ENCODE assay signal across 8 mouse cellular contexts in the genomic region with DNA sequence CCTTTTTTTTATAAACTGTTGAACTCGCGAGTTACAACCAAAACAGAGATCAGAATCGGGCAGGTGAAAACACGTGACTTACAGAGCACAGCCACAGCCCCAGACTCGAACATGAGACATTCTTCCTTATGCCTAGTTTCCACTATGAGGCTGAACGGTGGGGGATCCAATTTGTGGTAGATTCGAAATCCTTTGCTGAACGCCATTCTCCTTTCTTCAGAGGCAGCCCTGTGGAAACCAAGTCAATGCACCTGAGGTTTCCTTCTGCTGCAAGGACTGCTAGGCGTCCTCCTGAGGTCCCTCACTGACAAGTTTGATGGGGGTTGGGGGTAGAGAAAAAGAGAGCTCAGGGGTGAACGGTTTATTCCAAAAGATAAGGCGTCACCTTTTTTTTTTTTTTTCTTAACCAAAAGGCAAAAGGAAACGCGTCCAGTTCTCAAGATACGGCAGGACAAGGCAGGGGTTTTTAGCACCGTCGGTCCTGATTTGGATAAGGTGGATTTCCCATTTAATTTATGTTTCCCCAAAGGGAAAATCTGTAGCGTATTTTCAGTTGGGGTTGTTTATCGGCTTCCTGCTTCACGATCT. TPM values are rescaled to one million over a fixed set of nuclear protein-coding genes. Genes with fewer than 3 reads are reported as not detected.
A peak's percentile ranks its signal among the peaks of the same experiment; 100 is the strongest.
DNase-seq lines count a peak whose midpoint lies in the region; ATAC-seq and TF ChIP-seq lines count a peak whose summit lies in the region.

No protein-coding gene starts in this region.

- H3K27ac ChIP-seq in kidney, embryonic 16.5 days (ENCODE audit: low read length) = peak overlapping the region; percentile 82
- no peak overlapping the region for H3K27ac ChIP-seq in ES-E14 (ENCODE audit: insufficient read depth, low read depth, low read length, poor library complexity, severe bottlenecking)
- H3K27ac ChIP-seq in hindbrain, embryonic 12.5 days = peak overlapping the region; percentile 91

- no peak for ATAC-seq in kidney, embryonic 16.5 days (ENCODE audit: low FRiP score, low TSS enrichment)
- no peak for ATAC-seq in hindbrain, embryonic 12.5 days (ENCODE audit: low FRiP score)
- ATAC-seq in megakaryocyte-erythroid progenitor cell, adult 5-6 weeks (replicated peaks; ENCODE audit: low FRiP score, low TSS enrichment, poor library complexity, severe bottlenecking) = 0 out of 2 replicates have a peak, but pooled peaks have one; percentile 8

- no peaks in the 10 kb centered on the region for H3K27me3 ChIP-seq in kidney, embryonic 16.5 days (ENCODE audit: insufficient read depth, low read length)
- H3K27me3 ChIP-seq in hindbrain, embryonic 12.5 days = no peaks in the 10 kb centered on the region

- no peak for DNase-seq in kidney, adult 18-20 months
- no peak for DNase-seq in ES-E14 (ENCODE audit: low read depth, low spot score)
- DNase-seq in embryo, embryonic 10 days (ENCODE audit: low spot score) = peak; percentile 24
- peak; percentile 37 for DNase-seq in thymus, postnatal 0 days (ENCODE audit: low spot score)
- no peak for DNase-seq in adrenal gland, adult 8-10 months

- H3K4me3 ChIP-seq in kidney, embryonic 16.5 days (ENCODE audit: low read length) = peak overlapping the region; percentile 76
- H3K4me3 ChIP-seq in ES-E14 (ENCODE audit: insufficient read depth in 1 of 2, low read depth in 1 of 2, low read length in 2 of 2, poor library complexity in 1 of 2, severe bottlenecking in 1 of 2) = peak overlapping the region; percentile 79 to 91
- H3K4me3 ChIP-seq in hindbrain, embryonic 12.5 days = peak overlapping the region; percentile 84

- H3K9me3 ChIP-seq in kidney, embryonic 16.5 days (ENCODE audit: low read length) = no peaks in the 10 kb centered on the region
- no peaks in the 10 kb centered on the region for H3K9me3 ChIP-seq in ES-E14 (ENCODE audit: control insufficient read depth, insufficient read depth, low read depth, low read length)
- no peaks in the 10 kb centered on the region for H3K9me3 ChIP-seq in hindbrain, embryonic 12.5 days (replicated peaks)

- H3K9ac ChIP-seq in kidney, embryonic 16.5 days (replicated peaks; ENCODE audit: low read length) = peak overlapping the region; percentile 87
- peak overlapping the region; percentile 78 for H3K9ac ChIP-seq in ES-E14 (ENCODE audit: insufficient read depth, low read depth, low read length, poor library complexity, severe bottlenecking)
- peak overlapping the region; percentile 85 for H3K9ac ChIP-seq in hindbrain, embryonic 12.5 days

- in situ Hi-C loops in ES-E14 (cut with MboI; ENCODE audit: low sequenced_read_pairs in 2 of 2, unreplicated experiment in 2 of 2) = no loop called here

- H3K36me3 ChIP-seq in kidney, embryonic 16.5 days (ENCODE audit: insufficient read depth, low read length) = peaks cover 7% of the 10 kb centered on the region; the same call in 1 of the 2 replicates
- H3K36me3 ChIP-seq in ES-E14 (ENCODE audit: control insufficient read depth, insufficient read depth, low read length, poor library complexity, severe bottlenecking) = peaks cover 3% of the 10 kb centered on the region
- H3K36me3 ChIP-seq in hindbrain, embryonic 12.5 days = peaks cover 9% of the 10 kb centered on the region; the same call in 1 of the 2 replicates

- WGBS in kidney, embryonic 16.5 days = 1% methylated on average over 19 of the region's 19 CpGs
- under 1% methylated on average over 19 of the region's 19 CpGs for WGBS in hindbrain, embryonic 12.5 days

- H3K4me1 ChIP-seq in kidney, embryonic 16.5 days (ENCODE audit: insufficient read depth, low read length) = peaks cover 17% of the 10 kb centered on the region
- H3K4me1 ChIP-seq in ES-E14 (ENCODE audit: control insufficient read depth in 2 of 2, insufficient read depth in 2 of 2, low read length in 2 of 2, poor library complexity in 1 of 2) = no peaks in the 10 kb centered on the region
- H3K4me1 ChIP-seq in hindbrain, embryonic 12.5 days = peaks cover 15% of the 10 kb centered on the region

- peak overlapping the region; percentile 78 for H3K4me2 ChIP-seq in kidney, embryonic 16.5 days (replicated peaks; ENCODE audit: low read depth, low read length)
- peak overlapping the region; percentile 71 for H3K4me2 ChIP-seq in hindbrain, embryonic 12.5 days (replicated peaks)

TF ChIP-seq in ES-E14, 5 proteins besides CTCF, POLR2A, EP300 and RAD21:
- TF ChIP-seq CHD2 (IDR thresholded peaks at IDR 0.05; ENCODE audit: low read depth, low read length) (no peak), ZNF384 (IDR thresholded peaks at IDR 0.05; ENCODE audit: low read depth, low read length) (0 out of 2 replicates have a peak, but pooled peaks have one; percentile 48)

RNA-seq across cellular contexts. Expression of gene Synj1, which starts 1.1 kb away (rescaled TPM):
- polyA plus RNA-seq in kidney, embryonic 16.5 days (2015; fragmentation: Nextera tagmentation; extraction: Ambion mirVana) = 12.3 and 17.0 TPM in 2 replicates
- total RNA-seq in ES-E14 (2012; rRNA removed) = 8.0 and 8.9 TPM in 2 replicates
- polyA plus RNA-seq in hindbrain, embryonic 12.5 days (2016; fragmentation: Nextera tagmentation; extraction: Ambion mirVana) = 33.9 and 35.7 TPM in 2 replicates
- total RNA-seq in megakaryocyte-erythroid progenitor cell, adult 5-6 weeks (2014; fragmentation: Nextera tagmentation) = 38.1 and 48.6 TPM in 2 replicates
- 25.4 and 28.7 TPM in 2 replicates for total RNA-seq in megakaryocyte-erythroid progenitor cell, adult 5-6 weeks (2017)
- 11.5 and 16.2 TPM in 2 replicates for polyA plus RNA-seq in thymus, postnatal 0 days (2015; fragmentation: Nextera tagmentation; extraction: Ambion mirVana)
- total RNA-seq in adrenal gland, adult 8-10 months (2022) = 10 to 100 TPM; 53.0 to 72.0 (median 57.9) TPM

RNA-seq across cellular contexts. Expression of gene Paxbp1, which starts 34.3 kb away (rescaled TPM):
- 51.4 and 54.5 TPM in 2 replicates for polyA plus RNA-seq in kidney, embryonic 16.5 days (2015; fragmentation: Nextera tagmentation; extraction: Ambion mirVana)
- total RNA-seq in ES-E14 (2012; rRNA removed) = 54.7 and 57.9 TPM in 2 replicates
- polyA plus RNA-seq in hindbrain, embryonic 12.5 days (2016; fragmentation: Nextera tagmentation; extraction: Ambion mirVana) = 104 and 113 TPM in 2 replicates
- 103 and 125 TPM in 2 replicates for total RNA-seq in megakaryocyte-erythroid progenitor cell, adult 5-6 weeks (2014; fragmentation: Nextera tagmentation)
- 85.8 and 94.4 TPM in 2 replicates for total RNA-seq in megakaryocyte-erythroid progenitor cell, adult 5-6 weeks (2017)
- polyA plus RNA-seq in thymus, postnatal 0 days (2015; fragmentation: Nextera tagmentation; extraction: Ambion mirVana) = 38.9 and 42.5 TPM in 2 replicates
- total RNA-seq in adrenal gland, adult 8-10 months (2022) = 10 to 100 TPM; 45.8 to 77.8 (median 53.7) TPM

Comparison
In these comparisons a context has a peak if more than half of its experiments do, and no peak if none do; other contexts are left out.
1. DNase-seq: peak in embryo, embryonic 10 days (single experiment) and thymus, postnatal 0 days (single experiment); none in kidney, adult 18-20 months (single experiment), ES-E14 (single experiment) and adrenal gland, adult 8-10 months (single experiment).
2. Peak in every context shown above with its lines, with median percentiles within 50 percentile points of each other: H3K4me3 ChIP-seq and H3K9ac ChIP-seq.